Mouse (Mus musculus) myocyte (in vitro differentiated cells): ENCODE results near the gene Fads3.

Experiments used
- POLR2A ChIP-seq: IDR thresholded peaks from one replicate; pipeline ENCODE4 v1.6.1; 2011; ENCODE audit warnings: low read depth, mild to moderate bottlenecking, control low read depth, moderate library complexity; ENCODE audit not compliant: insufficient read length
- SRF ChIP-seq: IDR thresholded peaks from one replicate; pipeline ENCODE4 v1.6.1; 2011; ENCODE audit warnings: low read depth; ENCODE audit not compliant: control insufficient read depth, insufficient read length
- USF1 ChIP-seq: IDR thresholded peaks from one replicate; pipeline ENCODE4 v1.6.1; 2011; ENCODE audit warnings: low read depth, mild to moderate bottlenecking, control low read depth, moderate library complexity

DNA sequence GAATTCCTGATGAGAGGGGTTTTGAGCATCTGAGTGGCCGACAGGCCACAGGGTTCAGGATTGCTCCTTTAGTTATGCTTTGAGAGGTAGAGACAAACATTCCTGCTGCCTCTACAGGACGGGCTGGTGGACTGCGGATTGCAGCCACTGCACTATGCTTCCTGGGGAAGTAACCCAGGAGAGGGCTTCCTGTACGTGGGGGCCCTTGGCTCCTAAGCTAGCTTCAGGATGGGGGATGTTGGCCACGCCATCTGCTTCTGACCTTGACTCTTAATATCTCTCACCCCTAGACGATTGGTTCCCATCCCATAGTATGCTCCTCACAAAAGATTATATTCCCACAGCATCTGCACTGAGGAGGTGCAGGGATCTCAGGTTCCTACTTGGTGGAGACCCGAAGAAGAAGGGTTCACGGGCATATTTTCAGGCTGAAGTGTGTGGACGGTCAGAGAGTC, 18.0 kb upstream of the Fads3 start:
- TF ChIP-seq POLR2A (no peak), USF1 (no peak), SRF (no peak)
